Mouse (Mus musculus): Measurements from ENCODE around the gene Cdh6. TPM values are rescaled to one million over a fixed set of nuclear protein-coding genes. Genes with fewer than 3 reads are reported as not detected.

The Cdh6 gene
- total RNA-seq, 1 experiment from 2014 or later = not detected

DNA sequence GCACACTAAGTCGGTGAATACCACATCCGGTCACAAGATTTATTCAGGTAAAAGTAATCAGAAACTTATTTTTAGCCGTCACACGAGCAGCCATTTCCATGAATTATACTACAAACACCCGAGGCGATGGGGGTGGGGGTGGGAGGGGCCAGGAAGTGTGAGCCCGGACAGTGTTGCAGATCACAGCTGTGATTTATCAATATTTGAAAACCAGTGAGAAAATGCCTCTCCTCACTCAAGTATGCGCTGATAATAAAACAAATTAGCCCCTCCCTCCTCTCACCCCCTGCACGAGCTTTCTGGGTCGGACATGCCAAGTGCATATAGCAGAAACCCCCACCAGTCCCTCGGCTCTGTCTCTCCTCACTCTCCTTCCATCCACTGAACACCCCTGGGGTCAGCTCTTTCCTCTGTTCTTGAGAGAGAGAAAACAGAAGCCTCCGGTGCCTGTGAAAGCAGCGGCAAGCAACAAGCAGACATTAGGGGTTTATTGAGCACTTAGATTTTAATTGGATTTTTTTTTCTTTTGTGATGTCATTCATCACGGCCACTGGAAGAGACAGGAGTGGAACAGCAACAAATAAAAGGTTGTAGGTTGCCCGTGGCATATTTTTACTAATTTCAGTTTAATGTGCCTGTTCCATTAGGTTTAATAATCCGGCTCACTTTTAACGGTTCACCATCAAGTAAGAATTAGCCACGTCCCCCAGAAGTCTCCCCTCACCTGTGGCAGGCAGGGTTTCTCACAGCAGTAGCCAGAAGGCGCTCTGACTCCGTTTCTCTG lies 105.9 kb downstream of the Cdh6 start:
- no peak for ATAC-seq (replicated peaks; ENCODE audit: low read depth, poor library complexity, severe bottlenecking)

DNA sequence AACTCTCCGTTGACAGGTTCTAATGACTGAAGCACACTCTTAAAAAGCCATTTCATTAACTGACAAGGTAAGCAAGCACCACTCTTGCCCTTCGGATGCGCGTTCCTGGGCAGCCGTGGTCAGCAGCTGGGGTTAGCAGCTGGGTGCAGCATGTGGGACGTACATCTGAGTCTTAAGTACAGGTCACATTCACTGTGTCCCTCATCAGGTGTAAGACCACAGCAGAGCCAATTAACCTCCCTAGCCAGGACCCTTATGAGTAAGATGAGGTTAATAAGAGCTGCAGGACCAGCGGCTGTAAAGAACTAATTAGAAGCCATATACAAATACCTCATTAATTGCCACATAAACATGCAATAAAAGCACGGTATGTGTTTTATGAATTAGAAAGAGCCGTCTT lies 106.7 kb downstream of the Cdh6 start:
- no peak for ATAC-seq (replicated peaks; ENCODE audit: low read depth, poor library complexity, severe bottlenecking)

DNA sequence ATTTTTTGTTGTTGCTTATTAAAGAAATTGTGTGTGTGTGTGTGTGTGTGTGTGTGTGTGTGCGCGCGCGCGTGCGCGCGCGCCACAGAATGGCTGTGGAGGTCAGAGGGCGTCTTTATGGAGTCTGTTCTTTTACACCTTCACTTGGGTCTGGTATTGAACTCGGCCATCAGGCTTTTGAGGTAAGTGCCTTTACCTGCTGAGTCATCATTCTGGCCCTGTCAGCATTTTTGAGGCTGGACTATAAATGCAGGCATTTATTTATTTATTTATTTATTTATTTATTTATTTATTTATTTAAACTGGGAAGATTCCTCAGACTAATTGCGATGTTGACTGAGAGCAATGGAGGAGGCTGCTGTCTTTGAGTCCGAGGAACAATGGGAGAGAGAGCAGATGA lies 109.8 kb downstream of the Cdh6 start:
- ATAC-seq (replicated peaks; ENCODE audit: low read depth, poor library complexity, severe bottlenecking) = no peak

DNA sequence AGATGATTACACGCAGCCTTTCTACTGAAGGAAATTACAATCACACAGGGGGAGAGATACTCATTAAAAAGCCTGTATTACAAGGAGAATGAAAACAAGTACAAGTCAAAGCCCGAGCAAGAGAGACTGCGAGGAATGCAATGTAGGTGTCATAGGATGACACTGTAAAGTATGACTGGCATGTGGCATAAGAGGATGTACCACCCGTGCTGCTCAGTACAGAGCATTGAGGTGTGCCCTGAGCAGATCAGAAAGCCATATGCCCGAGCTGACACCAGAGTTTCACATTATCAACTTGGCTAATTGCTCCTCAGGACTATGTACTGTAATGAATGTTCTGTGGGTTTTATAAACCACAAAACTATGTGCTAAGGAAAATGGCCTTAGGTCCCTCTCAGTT lies 115.7 kb downstream of the Cdh6 start:
- ATAC-seq (replicated peaks; ENCODE audit: low read depth, poor library complexity, severe bottlenecking) = no peak

DNA sequence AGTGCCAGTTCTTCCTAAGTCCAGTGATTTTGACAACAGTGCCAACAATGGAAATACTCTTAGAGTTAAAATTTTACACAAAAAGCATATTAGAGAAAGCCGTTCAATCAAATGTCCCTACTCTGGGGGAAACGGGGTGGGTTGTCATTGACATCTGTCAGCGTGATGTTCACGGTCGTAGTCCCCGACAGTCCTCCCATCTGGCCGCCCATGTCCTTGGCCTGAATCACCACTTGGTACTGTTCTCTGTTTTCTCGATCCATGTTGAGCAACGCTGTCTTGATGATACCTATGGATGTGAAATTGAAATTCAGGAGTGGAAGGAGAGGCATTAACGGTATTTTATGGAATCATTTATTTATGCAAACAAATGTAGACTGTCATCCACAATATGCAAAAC lies 116.2 kb downstream of the Cdh6 start:
- no peak for ATAC-seq (replicated peaks; ENCODE audit: low read depth, poor library complexity, severe bottlenecking)

DNA sequence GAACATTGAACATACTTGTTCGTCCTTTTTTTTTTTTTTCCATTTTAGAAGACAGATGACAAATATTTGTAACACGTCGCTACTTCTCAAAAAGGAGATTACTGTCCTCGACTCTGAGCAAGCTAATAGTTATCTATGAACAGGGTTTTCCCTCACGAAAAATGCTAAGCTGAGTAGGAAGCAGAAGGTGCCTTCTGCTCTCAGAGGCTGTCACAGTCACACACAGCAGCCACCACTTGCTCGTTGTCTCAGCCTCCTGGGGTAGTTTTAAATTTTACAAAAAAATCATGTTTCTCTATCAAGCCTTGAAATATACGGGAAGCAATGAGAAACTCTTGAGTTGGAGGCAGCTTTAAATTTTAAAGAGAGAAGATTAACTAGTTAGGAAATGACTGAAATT lies 125.6 kb downstream of the Cdh6 start:
- no peak for ATAC-seq (replicated peaks; ENCODE audit: low read depth, poor library complexity, severe bottlenecking)

DNA sequence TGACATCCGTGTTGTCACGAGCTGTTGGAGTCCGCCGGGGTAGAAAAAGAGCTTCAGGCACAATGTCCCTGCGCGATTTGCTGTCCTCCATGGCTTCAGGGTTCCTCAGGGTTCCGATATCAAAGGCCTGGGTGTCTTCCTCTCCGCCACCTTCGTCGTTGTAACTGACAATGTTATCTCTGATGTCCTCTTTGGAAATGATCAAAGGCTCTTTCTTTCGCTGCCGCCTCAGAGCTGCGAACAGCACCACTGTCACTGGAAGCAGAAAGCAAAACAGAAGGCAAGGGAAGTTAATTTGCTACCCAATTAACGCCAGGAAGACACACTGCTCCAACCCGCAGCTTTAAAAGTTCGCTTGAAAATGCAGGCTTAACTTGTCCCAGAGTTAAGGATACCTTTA lies 139.0 kb downstream of the Cdh6 start:
- ATAC-seq (replicated peaks; ENCODE audit: low read depth, poor library complexity, severe bottlenecking) = no peak

DNA sequence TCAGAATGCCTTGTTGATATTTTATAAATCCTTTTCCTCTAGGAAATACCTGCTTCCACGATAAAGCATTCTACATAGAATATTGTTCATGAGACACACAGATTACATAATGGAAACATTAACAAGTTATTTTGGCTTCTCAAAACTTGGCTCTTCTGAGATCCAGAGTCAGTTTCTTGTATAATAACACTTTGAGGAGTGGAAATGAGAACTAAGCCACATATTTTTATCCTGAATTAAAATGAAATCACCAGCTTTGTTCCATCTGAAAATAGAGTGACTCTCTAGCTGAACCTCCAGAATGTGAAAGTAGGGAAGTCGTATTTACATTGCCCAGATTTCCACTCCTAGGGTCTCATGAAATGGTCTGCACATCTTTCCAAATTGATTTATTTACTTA lies 142.8 kb downstream of the Cdh6 start:
- ATAC-seq (replicated peaks; ENCODE audit: low read depth, poor library complexity, severe bottlenecking) = no peak

DNA sequence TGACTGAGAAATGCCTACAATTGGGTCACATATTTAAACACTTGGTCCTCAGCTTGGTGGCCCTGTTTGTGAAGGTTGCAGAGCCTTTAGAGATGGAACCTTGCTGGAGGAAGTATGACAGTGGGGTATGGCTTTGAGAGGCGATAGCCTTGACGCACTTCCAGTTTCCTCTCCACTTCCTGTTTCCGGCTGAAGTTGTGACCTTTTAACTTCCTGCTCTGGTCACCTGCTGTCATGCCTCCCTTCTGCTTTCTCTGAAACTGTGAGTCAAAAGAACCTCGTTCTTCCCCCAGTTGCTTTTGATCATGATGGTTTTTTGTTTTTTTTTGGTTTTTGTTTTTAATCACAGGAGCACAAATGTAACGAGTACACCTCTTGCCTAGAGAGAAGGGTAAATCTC lies 146.0 kb downstream of the Cdh6 start:
- ATAC-seq (replicated peaks; ENCODE audit: low read depth, poor library complexity, severe bottlenecking) = no peak

DNA sequence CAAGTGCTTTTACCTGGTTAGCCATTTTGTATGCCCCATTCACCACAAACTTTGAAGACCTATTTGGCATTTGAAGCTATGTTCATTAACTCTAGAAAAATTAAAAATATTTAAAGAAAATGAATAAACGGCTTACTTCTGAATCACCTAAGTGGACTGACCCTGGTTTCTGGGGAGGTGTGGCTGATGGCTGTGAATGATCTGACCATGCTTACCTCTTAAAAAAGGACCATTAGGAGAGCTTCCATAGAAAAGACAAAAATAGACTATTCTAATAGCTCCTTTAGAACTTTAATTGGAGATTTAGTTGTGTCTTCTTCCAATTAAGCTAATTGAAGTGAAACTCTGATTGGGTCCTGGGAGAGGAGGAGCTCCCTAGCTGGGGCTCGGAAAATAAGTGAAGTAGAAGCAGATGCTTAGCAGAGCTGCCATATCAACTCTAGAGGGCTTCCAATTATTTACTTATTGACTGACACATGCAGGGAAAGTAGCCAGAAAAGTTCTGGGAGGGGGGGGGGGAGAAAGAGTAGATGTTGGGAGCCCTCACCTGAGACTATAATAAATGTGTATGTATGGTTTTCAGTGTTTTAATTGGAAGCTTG lies 156.6 kb downstream of the Cdh6 start:
- ATAC-seq (replicated peaks; ENCODE audit: low read depth, poor library complexity, severe bottlenecking) = no peak

DNA sequence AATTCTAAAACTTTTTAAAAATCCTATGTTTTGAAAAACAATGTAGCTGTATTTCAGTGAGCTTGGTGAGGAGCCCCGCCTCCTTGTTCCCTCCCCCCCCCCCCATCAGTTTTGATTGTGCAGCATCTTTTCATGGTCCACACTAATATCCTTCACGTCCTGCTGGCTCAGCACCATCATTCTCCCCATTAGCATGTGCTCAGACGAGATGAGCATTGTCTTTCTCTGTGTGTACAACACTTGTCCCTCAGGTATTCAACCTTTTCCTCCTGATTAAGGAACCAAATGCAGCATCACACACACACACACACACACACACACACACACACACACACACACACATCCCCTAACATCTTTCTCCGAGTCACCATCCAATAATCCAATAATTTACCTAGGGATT lies 164.7 kb downstream of the Cdh6 start:
- ATAC-seq (replicated peaks; ENCODE audit: low read depth, poor library complexity, severe bottlenecking) = no peak

DNA sequence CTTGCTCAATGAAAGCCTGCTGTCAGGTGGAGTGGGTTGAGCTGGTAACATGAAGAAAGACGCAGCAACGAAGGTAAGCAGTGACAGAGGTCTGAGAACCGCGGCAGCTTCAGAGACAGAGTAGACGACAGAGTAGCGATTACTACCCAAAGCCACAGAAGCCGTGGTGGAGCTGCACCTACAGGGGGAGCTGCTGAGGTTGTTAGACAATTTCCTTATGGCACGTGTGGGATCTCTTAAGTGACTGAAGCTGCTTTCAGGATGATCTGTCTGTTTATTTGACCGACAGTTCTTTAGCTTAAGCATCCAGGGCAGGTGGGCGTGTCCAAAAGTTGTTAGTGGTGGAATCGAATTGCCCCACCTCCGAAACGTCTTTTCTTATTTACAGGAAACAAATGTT lies 167.5 kb downstream of the Cdh6 start:
- no peak for ATAC-seq (replicated peaks; ENCODE audit: low read depth, poor library complexity, severe bottlenecking)

DNA sequence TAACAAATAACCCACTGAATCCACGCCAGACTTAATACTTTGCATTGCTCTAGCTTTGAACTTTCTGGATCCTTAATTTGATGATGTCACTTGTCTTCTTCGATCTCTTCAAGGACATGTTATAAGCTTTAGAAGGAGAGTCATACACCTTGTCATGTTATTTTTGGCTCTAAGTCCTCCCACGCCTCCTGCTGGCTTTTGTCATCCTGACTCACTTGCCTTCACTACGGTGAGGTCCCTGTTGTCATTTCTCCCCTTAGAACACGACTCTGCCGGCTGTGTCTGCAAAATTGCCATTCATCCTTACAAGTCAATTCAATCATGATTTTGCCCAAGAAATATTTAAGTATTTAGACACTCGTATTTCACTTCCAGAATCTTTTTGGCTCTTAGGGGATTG lies 171.9 kb downstream of the Cdh6 start:
- ATAC-seq (replicated peaks; ENCODE audit: low read depth, poor library complexity, severe bottlenecking) = no peak

DNA sequence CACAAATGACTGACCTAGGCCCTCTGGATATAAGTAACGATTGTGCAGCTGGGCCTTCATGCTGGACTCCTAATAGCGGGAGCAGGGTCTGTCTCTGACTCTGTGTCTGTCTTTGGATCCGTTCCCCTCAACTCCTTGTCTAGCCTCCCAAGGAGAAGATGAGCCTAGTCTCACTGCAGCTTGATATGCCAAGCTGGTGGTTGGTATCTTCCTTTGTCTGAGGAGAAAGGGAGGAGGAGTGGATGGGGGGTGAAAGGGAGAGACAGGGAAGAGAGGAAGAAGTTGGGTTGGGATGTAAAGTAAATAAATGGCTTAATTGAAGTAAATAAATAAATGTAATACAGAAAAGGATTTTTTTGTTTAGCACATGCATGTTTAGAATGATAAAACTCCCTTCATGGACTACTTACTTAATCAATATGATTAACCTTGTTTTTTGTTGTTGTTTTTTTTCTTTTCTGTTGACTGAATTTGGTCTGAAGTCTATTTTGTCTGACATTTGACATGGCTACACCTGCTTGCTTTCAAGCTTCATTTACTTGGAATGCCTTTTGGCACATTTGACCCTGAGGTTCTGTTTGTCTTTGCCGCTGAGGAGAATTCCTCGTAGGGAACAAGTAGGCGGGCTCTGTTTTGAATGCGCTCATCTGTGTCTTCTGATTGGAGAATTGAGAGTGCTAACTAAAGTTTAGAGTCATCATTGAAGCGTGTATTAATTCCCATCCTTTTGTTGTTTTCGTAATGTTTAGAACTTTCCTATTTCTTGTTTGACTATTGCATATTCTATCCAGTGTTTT lies 178.7 kb downstream of the Cdh6 start:
- ATAC-seq (replicated peaks; ENCODE audit: low read depth, poor library complexity, severe bottlenecking) = no peak

All from common myeloid progenitor, adult 5-6 weeks (primary cell).